Mouse (Mus musculus) limb, embryonic 15.5 days (tissue): ENCODE measurements around the gene Mfap2. TPM values are rescaled to one million over a fixed set of nuclear protein-coding genes. Genes with fewer than 3 reads are reported as not detected.

Experiments
- ATAC-seq: fragments of 200-750 bp; cut with Nextera tagmentation; 2 replicates; pipeline ENCODE4 v1.8.0; 2017; ENCODE audit warnings: low read depth, moderate TSS enrichment; ENCODE audit not compliant: insufficient number of reproducible peaks, low FRiP score, low TSS enrichment
- H3K27ac ChIP-seq: fragments of 300-500 bp; sonication (generic); 2 replicates; pipeline ENCODE4 v1.5.1; 2015; ENCODE audit warnings: moderate library complexity, mild to moderate bottlenecking, inconsistent platforms
- H3K27me3 ChIP-seq: fragments of 300-500 bp; sonication (generic); 2 replicates; pipeline ENCODE4 v1.6.1; 2015; ENCODE audit warnings: inconsistent platforms
- H3K36me3 ChIP-seq: fragments of 300-500 bp; sonication (generic); 2 replicates; pipeline ENCODE4 v1.6.1; 2015; ENCODE audit warnings: inconsistent platforms
- H3K4me1 ChIP-seq: fragments of 300-500 bp; sonication (generic); 2 replicates; pipeline ENCODE4 v1.6.1; 2015; ENCODE audit warnings: inconsistent platforms
- H3K4me2 ChIP-seq: fragments of 300-500 bp; sonication (generic); 2 replicates; pipeline ENCODE4 v1.6.1; 2015; ENCODE audit warnings: mild to moderate bottlenecking, inconsistent platforms
- H3K4me3 ChIP-seq: fragments of 300-500 bp; sonication (generic); 2 replicates; pipeline ENCODE4 v1.5.1; 2015; ENCODE audit warnings: mild to moderate bottlenecking, inconsistent platforms
- H3K9ac ChIP-seq: fragments of 300-500 bp; sonication (generic); 2 replicates; pipeline ENCODE4 v1.6.1; 2015; ENCODE audit warnings: inconsistent platforms
- H3K9me3 ChIP-seq: fragments of 300-500 bp; sonication (generic); 2 replicates; pipeline ENCODE4 v1.6.1; 2016; ENCODE audit warnings: inconsistent platforms
- WGBS: fragments of 180-500 bp; shearing (Covaris S2); methylation state at CpG from one replicate; pipeline ENCODE4 v1.1.7; 2015; 5-methylcytosine and 5-hydroxymethylcytosine counted together
- polyA plus RNA-seq: library from polyadenylated mRNA; unstranded; fragments of >200 nt; fragmentation: Nextera tagmentation; extraction: Ambion mirVana; gene quantifications from 2 replicates; pipeline ENCODE4 v1.2.1, GENCODE M21; 2015

Gene Mfap2
- polyA plus RNA-seq, 1 experiment from 2014 or later: 958 TPM

- Histone ChIP-seq H3K9ac (no peak overlapping the region), H3K9me3 (no peaks in the 10 kb centered on the region), H3K4me3 (no peak overlapping the region), H3K4me2 (no peak overlapping the region), H3K27me3 (no peaks in the 10 kb centered on the region), H3K27ac (no peak overlapping the region), H3K4me1 (peaks cover 12% of the 10 kb centered on the region), H3K36me3 (peaks cover 44% of the 10 kb centered on the region)
- WGBS: 46% methylated on average over 12 of the region's 12 CpGs
- no peak for ATAC-seq
Observed at GRCm38 (mm10) chr4:141041117-141041516, 30.9 kb downstream of the Mfap2 start.

- no peak overlapping the region for H3K9ac ChIP-seq
- no peak overlapping the region for H3K4me3 ChIP-seq
- H3K4me1 ChIP-seq: peaks cover 12% of the 10 kb centered on the region
- peak; percentile 40; the same call in 1 of the 2 replicates for ATAC-seq
- H3K27me3 ChIP-seq: no peaks in the 10 kb centered on the region
- H3K4me2 ChIP-seq: no peak overlapping the region
- peaks cover 42% of the 10 kb centered on the region for H3K36me3 ChIP-seq
- 8% methylated on average over 8 of the region's 8 CpGs for WGBS
- peak overlapping the region; percentile 55 for H3K27ac ChIP-seq
- H3K9me3 ChIP-seq: no peaks in the 10 kb centered on the region
Observed at GRCm38 (mm10) chr4:141044816-141045215, 34.6 kb downstream of the Mfap2 start.

GRCm38 (mm10) chr4:141048810-141049475 is 38.7 kb downstream of the Mfap2 start:
- WGBS: 88% methylated on average over 17 of the region's 17 CpGs
- H3K9ac ChIP-seq: no peak overlapping the region
- H3K27me3 ChIP-seq: no peaks in the 10 kb centered on the region
- H3K4me1 ChIP-seq: peaks cover 12% of the 10 kb centered on the region
- H3K4me3 ChIP-seq: no peak overlapping the region
- no peaks in the 10 kb centered on the region for H3K9me3 ChIP-seq
- ATAC-seq: no peak
- H3K27ac ChIP-seq: no peak overlapping the region
- peaks cover 30% of the 10 kb centered on the region for H3K36me3 ChIP-seq
- H3K4me2 ChIP-seq: no peak overlapping the region

GRCm38 (mm10) chr4:141049476-141049835 is 39.2 kb downstream of the Mfap2 start:
- H3K27ac ChIP-seq: no peak overlapping the region
- ATAC-seq: no peak
- H3K27me3 ChIP-seq: no peaks in the 10 kb centered on the region
- no peak overlapping the region for H3K4me3 ChIP-seq
- WGBS: 47% methylated on average over 4 of the region's 4 CpGs
- H3K9ac ChIP-seq: no peak overlapping the region
- no peak overlapping the region for H3K4me2 ChIP-seq
- no peaks in the 10 kb centered on the region for H3K9me3 ChIP-seq
- peaks cover 14% of the 10 kb centered on the region for H3K4me1 ChIP-seq
- H3K36me3 ChIP-seq: peaks cover 30% of the 10 kb centered on the region

GRCm38 (mm10) chr4:141052442-141052841 is 42.2 kb downstream of the Mfap2 start:
- Histone ChIP-seq H3K27ac (no peak overlapping the region), H3K4me2 (no peak overlapping the region), H3K4me3 (no peak overlapping the region), H3K27me3 (no peaks in the 10 kb centered on the region), H3K36me3 (peaks cover 22% of the 10 kb centered on the region), H3K9me3 (no peaks in the 10 kb centered on the region), H3K4me1 (peaks cover 9% of the 10 kb centered on the region), H3K9ac (no peak overlapping the region)
- no peak for ATAC-seq
- WGBS: 82% methylated on average over 12 of the region's 12 CpGs

- Histone ChIP-seq H3K27ac (no peak overlapping the region), H3K4me2 (no peak overlapping the region), H3K9me3 (no peaks in the 10 kb centered on the region), H3K27me3 (no peaks in the 10 kb centered on the region), H3K4me1 (peaks cover 9% of the 10 kb centered on the region), H3K4me3 (no peak overlapping the region), H3K36me3 (peaks cover 25% of the 10 kb centered on the region), H3K9ac (no peak overlapping the region)
- 60% methylated on average over 8 of the region's 8 CpGs for WGBS
- no peak for ATAC-seq
Observed at GRCm38 (mm10) chr4:141053138-141053537, 42.9 kb downstream of the Mfap2 start.

- H3K36me3 ChIP-seq: peaks cover 23% of the 10 kb centered on the region
- no peak overlapping the region for H3K4me2 ChIP-seq
- H3K27ac ChIP-seq: no peak overlapping the region
- H3K9me3 ChIP-seq: no peaks in the 10 kb centered on the region
- peaks cover 9% of the 10 kb centered on the region for H3K4me1 ChIP-seq
- H3K27me3 ChIP-seq: no peaks in the 10 kb centered on the region
- no peak overlapping the region for H3K9ac ChIP-seq
- 42% methylated on average over 17 of the region's 17 CpGs for WGBS
- no peak overlapping the region for H3K4me3 ChIP-seq
- ATAC-seq: no peak
Observed at GRCm38 (mm10) chr4:141053568-141054161, 43.4 kb downstream of the Mfap2 start.

GRCm38 (mm10) chr4:141056970-141057369 is 46.8 kb downstream of the Mfap2 start:
- ATAC-seq: no peak
- H3K27ac ChIP-seq: no peak overlapping the region
- no peak overlapping the region for H3K9ac ChIP-seq
- peaks cover 21% of the 10 kb centered on the region for H3K4me1 ChIP-seq
- no peaks in the 10 kb centered on the region for H3K9me3 ChIP-seq
- no peaks in the 10 kb centered on the region for H3K27me3 ChIP-seq
- H3K4me2 ChIP-seq: no peak overlapping the region
- H3K4me3 ChIP-seq: no peak overlapping the region
- 97% methylated on average over 10 of the region's 10 CpGs for WGBS
- peaks cover 14% of the 10 kb centered on the region for H3K36me3 ChIP-seq

GRCm38 (mm10) chr4:141058835-141059234 is 48.6 kb downstream of the Mfap2 start:
- H3K9ac ChIP-seq: no peak overlapping the region
- 74% methylated on average over 9 of the region's 9 CpGs for WGBS
- ATAC-seq: no peak
- no peaks in the 10 kb centered on the region for H3K9me3 ChIP-seq
- H3K27me3 ChIP-seq: no peaks in the 10 kb centered on the region
- H3K4me3 ChIP-seq: no peak overlapping the region
- no peak overlapping the region for H3K4me2 ChIP-seq
- no peak overlapping the region for H3K27ac ChIP-seq
- peaks cover 7% of the 10 kb centered on the region for H3K36me3 ChIP-seq
- H3K4me1 ChIP-seq: peaks cover 16% of the 10 kb centered on the region

GRCm38 (mm10) chr4:141059616-141060425 is 49.6 kb downstream of the Mfap2 start:
- peak overlapping the region; percentile 76 for H3K9ac ChIP-seq
- H3K4me1 ChIP-seq: peaks cover 12% of the 10 kb centered on the region
- no peaks in the 10 kb centered on the region for H3K27me3 ChIP-seq
- WGBS: 1% methylated on average over 31 of the region's 32 CpGs
- peak overlapping the region; percentile 73 for H3K4me3 ChIP-seq
- H3K9me3 ChIP-seq: no peaks in the 10 kb centered on the region
- peak overlapping the region; percentile 87 for H3K27ac ChIP-seq
- peaks cover 7% of the 10 kb centered on the region for H3K36me3 ChIP-seq
- H3K4me2 ChIP-seq: peak overlapping the region; percentile 77
- ATAC-seq: no peak

- Histone ChIP-seq H3K4me1 (peaks cover 12% of the 10 kb centered on the region), H3K27ac (peak within 1 kb of the TSS; percentile 88), H3K4me3 (peak within 1 kb of the TSS; percentile 73), H3K36me3 (peaks cover 10% of the 10 kb centered on the region), H3K4me2 (peak within 1 kb of the TSS; percentile 77), H3K9me3 (no peaks in the 10 kb centered on the region), H3K27me3 (no peaks in the 10 kb centered on the region), H3K9ac (peak within 1 kb of the TSS; percentile 76)
- WGBS: under 1% methylated on average over 75 of the region's 77 CpGs
- peak; percentile 96 for ATAC-seq
Observed at GRCm38 (mm10) chr4:141060426-141061301, 50.4 kb downstream of the Mfap2 start, which contains the start of gene Crocc. TSS of gene Crocc (minus strand) at chr4:141060550.
